Mouse (Mus musculus) macrophage (primary cell): Measurements from ENCODE around the gene Abcc1. TPM values are rescaled to one million over a fixed set of nuclear protein-coding genes. Genes with fewer than 3 reads are reported as not detected.

Experiments
- H3K27ac ChIP-seq: fragments of 350-480 bp; formaldehyde crosslinking; 2 replicates; pipeline ENCODE4 v1.9.0; 2021
- H3K36me3 ChIP-seq: fragments of 350-480 bp; formaldehyde crosslinking; 2 replicates; pipeline ENCODE4 v1.9.0; 2021; ENCODE audit errors: inconsistent target
- H3K4me3 ChIP-seq: fragments of 350-480 bp; formaldehyde crosslinking; 2 replicates; pipeline ENCODE4 v1.9.0; 2021; ENCODE audit errors: inconsistent target
- H3K79me2 ChIP-seq: fragments of 350-480 bp; formaldehyde crosslinking; 2 replicates; pipeline ENCODE4 v1.9.0; 2021; ENCODE audit errors: inconsistent target
- WGBS: methylation state at CpG from one replicate; pipeline ENCODE4 v1.1.7; 2026; ENCODE audit warnings: inconsistent platforms; ENCODE audit not compliant: missing documents; 5-methylcytosine and 5-hydroxymethylcytosine counted together
- polyA plus RNA-seq: library from polyadenylated mRNA; stranded (reverse); fragments of 250-400 nt; gene quantifications from 3 replicates; pipeline ENCODE4 v1.2.4, GENCODE M21; 2018; ENCODE audit warnings: inconsistent platforms

The Abcc1 gene
- polyA plus RNA-seq, 1 experiment from 2014 or later, result 19.8 TPM

DNA sequence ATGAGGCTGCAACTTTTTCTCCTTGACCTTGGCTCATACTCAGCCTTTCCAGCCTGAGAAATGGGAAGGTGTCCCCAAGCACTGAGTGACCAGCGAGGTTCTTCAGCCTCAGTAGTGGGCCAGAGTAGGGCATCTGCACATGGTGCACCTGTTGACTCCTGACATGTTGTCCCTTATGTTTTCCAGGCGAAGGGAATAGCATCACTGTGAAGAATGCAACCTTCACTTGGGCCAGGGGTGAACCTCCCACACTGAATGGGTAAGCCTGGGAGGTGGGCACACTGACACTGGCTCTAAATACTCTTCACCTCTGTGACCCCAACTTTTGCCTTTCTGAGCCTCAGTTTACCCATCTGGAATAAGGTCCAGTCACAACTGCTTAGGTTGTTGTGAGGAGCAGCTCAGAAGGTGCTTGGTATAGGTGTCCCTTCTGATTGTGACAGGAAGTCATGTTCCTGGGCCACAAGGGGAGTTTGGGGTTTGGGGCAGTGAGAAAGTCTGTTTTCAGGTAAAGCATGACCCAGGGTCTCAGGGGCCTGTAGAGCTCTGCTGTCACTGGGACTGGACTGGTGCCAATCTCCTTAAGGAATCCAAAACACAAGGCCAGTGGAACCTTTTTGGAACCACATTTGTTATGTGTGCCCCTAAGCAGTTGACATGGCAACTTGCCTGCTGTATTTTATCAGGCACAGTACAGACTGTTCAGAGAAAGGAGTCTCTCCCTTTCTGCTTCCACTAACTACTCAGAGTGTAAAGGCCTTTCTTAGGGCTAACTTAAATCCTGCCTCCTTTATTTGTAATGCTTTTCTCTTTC lies 78.7 kb downstream of the Abcc1 start:
- Histone ChIP-seq H3K27ac (no peak overlapping the region), H3K79me2 (no peaks in the 10 kb centered on the region), H3K36me3 (peaks cover 55% of the 10 kb centered on the region), H3K4me3 (no peak overlapping the region)
- 95% methylated on average over 2 of the region's 2 CpGs for WGBS

DNA sequence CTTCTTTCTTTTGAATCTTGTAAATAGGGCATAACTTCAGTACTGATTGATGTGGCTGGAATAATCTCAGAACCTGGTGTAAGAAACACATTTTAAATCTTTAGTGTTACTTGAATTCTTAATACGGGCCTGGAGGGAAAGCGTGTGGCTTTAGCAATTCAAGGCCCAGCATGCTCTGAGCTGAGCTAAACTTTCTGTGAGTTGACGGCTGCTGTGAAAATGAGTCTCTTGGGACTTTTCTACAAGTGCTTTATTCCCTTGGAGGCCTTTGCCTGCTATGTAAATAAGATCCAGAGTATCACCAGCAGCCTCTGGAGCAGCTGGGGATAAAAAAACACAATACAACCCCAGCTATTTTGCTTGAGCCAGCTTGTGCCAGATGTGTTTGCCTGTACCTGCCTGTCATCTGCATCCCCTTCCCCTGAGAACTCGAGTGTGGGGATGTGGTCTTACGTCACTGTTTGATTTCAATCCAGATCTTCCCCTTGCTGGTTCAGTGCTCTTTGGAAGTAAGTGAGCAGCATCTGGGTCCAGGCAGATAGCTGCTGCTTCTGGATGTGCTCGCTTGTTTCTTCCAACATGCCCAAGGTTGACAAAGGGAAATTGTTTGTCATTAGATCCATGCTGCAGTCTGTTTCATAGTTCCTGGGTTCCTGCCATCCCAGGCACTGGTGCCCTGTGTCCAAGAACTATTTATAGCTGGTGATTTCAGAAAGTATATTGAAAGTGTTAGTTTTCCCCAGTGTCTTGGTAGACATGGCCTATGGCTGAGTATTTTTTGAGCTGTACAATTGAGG lies 82.9 kb downstream of the Abcc1 start:
- Histone ChIP-seq H3K36me3 (peaks cover 73% of the 10 kb centered on the region), H3K27ac (no peak overlapping the region), H3K4me3 (no peak overlapping the region), H3K79me2 (no peaks in the 10 kb centered on the region)
- 87% methylated on average over 6 of the region's 6 CpGs for WGBS

DNA sequence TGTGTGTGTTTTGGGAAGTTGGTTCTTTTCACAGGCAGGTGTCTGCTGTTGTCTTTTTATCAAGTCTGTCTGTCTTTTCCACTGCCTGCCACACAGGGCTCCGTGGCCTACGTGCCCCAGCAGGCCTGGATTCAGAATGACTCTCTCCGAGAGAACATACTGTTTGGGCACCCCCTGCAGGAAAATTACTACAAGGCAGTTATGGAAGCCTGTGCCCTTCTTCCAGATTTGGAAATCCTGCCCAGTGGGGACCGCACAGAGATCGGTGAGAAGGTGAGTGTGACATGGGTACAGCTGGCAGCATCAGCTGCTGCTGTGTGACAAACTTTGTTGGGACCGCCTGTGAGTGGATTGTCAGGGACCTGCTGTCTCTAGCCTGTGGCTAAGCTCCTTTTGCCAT lies 83.8 kb downstream of the Abcc1 start:
- Histone ChIP-seq H3K27ac (no peak overlapping the region), H3K79me2 (no peaks in the 10 kb centered on the region), H3K4me3 (no peak overlapping the region), H3K36me3 (peaks cover 76% of the 10 kb centered on the region)
- WGBS, result 96% methylated on average over 6 of the region's 6 CpGs

DNA sequence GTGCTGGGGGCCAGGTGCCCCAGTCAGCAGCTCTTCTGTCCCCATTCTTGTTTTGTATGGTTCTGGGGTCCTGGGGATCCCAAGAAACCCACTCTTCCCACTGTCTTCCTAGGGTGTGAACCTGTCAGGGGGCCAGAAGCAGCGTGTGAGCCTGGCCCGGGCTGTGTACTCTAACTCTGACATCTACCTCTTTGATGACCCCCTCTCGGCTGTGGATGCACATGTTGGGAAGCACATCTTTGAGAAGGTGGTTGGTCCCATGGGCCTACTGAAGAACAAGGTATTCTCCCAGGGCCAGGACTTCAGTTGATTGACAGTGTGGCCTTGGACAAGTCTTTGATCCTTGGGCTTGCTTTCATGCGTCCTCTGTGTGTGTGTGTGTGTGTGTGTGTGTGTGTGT lies 86.0 kb downstream of the Abcc1 start:
- WGBS, result 92% methylated on average over 4 of the region's 4 CpGs
- no peak overlapping the region for H3K27ac ChIP-seq
- peaks cover 83% of the 10 kb centered on the region for H3K36me3 ChIP-seq
- no peak overlapping the region for H3K4me3 ChIP-seq
- H3K79me2 ChIP-seq, result no peaks in the 10 kb centered on the region

DNA sequence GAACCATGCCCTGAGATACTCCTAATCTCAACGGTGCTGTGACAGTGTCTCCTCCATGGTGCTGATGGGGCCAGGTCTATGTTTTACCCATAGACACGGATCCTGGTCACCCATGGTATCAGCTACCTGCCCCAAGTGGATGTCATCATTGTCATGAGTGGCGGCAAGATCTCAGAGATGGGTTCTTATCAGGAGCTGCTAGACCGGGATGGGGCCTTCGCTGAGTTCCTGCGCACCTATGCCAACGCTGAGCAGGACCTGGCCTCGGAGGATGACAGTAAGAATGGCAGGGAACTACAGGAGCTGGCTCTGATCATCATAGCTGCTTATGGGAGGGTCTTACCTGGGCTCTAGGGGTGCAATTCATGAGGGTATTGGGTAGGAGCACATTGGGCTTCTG lies 86.9 kb downstream of the Abcc1 start:
- Histone ChIP-seq H3K36me3 (peaks cover 79% of the 10 kb centered on the region), H3K4me3 (no peak overlapping the region), H3K27ac (no peak overlapping the region), H3K79me2 (no peaks in the 10 kb centered on the region)
- 95% methylated on average over 8 of the region's 8 CpGs for WGBS

DNA sequence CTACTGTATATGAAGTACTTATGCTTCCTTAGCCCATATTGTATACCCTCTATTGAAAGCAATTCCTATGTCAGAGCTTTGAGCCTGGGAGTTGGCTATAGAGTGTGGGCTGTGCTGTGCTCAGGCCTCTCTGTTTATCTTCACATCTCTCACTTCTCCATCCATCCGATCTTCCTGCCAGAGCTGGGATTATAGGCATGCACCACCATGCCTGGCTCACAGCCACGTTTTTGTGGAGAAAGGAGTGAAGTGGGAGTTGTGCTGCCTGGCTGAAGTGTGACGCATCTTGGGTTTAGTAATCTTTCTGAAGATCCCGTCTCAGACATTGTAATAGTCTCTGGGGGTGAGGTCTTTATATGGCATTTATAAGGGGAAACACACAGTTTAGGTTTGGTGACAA lies 88.5 kb downstream of the Abcc1 start:
- H3K36me3 ChIP-seq, result peaks cover 71% of the 10 kb centered on the region
- H3K79me2 ChIP-seq, result no peaks in the 10 kb centered on the region
- no peak overlapping the region for H3K4me3 ChIP-seq
- WGBS, result 95% methylated on average over 4 of the region's 4 CpGs
- no peak overlapping the region for H3K27ac ChIP-seq

DNA sequence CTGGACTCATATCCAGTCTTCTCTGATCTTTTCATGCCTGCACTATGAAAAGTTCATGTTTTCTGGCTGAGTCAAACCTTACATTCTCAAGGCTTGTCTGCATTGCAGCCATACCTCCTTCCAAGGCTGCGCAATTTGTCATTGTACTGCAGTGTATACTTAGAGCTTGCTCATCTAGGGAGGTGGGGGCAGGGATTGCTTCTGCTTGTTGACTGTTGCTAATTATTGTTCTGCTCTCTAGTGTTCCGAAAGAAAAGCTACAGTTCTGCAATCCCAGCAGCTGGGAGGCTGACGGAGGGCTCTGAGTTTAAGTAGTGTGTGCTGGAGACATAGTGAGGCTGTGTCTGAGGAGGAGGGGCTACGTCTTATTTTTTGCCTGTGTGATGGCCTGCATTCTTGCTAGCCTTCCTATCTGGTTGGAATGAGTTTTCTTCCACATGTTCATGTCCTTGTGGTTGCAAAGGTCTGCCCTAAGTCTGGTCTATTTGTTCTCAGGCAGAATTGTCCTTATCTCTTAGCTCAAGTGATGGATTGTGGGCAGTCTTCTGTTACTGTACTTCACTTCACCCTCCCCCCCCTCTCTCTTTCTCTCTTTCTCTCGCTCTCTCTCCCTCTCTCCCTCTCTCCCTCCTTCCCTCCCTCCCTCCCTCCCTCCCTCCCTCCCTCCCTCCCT lies 90.2 kb downstream of the Abcc1 start:
- peaks cover 68% of the 10 kb centered on the region for H3K36me3 ChIP-seq
- 96% methylated on average over 4 of the region's 5 CpGs for WGBS
- H3K27ac ChIP-seq, result no peak overlapping the region
- H3K79me2 ChIP-seq, result no peaks in the 10 kb centered on the region
- H3K4me3 ChIP-seq, result no peak overlapping the region

DNA sequence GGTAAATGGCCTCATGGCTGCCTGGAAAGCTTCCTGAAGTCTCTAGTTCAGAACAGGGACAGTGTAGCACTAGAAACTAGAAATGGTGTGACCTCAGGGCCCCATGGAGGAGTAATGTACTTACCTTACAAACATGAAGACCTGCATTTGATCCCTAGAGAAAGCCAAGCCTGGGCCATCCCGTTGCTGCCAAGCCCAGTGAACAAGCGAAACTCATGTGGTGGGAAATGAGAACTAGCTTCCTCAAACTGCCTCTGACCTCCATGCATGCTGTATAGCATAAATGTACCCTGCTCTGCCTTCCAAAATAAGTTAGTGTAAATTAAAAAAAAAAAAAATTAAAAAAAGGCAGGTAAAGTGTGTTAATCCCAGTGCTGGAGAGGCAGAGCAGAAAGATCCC lies 101.2 kb downstream of the Abcc1 start:
- H3K36me3 ChIP-seq, result peaks cover 94% of the 10 kb centered on the region
- 51% methylated on average over 2 of the region's 2 CpGs for WGBS
- no peak overlapping the region for H3K4me3 ChIP-seq
- H3K79me2 ChIP-seq, result no peaks in the 10 kb centered on the region
- no peak overlapping the region for H3K27ac ChIP-seq

DNA sequence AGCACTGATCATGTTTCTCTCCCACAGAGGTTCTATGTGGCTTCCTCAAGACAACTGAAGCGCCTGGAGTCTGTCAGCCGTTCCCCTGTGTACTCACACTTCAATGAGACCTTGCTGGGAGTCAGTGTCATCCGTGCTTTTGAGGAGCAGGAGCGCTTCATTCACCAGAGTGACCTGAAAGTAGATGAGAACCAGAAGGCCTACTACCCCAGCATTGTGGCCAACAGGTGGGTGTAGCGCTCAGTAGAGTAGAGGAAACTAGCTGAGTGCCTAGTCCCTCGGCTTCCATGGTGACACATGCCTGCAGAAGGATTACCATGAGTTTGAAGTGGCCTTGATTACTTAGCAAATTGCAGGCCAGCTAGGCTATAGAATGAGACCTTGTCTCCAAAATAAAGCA lies 103.7 kb downstream of the Abcc1 start:
- no peak overlapping the region for H3K4me3 ChIP-seq
- 98% methylated on average over 6 of the region's 6 CpGs for WGBS
- no peak overlapping the region for H3K27ac ChIP-seq
- no peaks in the 10 kb centered on the region for H3K79me2 ChIP-seq
- peaks cover 96% of the 10 kb centered on the region for H3K36me3 ChIP-seq

DNA sequence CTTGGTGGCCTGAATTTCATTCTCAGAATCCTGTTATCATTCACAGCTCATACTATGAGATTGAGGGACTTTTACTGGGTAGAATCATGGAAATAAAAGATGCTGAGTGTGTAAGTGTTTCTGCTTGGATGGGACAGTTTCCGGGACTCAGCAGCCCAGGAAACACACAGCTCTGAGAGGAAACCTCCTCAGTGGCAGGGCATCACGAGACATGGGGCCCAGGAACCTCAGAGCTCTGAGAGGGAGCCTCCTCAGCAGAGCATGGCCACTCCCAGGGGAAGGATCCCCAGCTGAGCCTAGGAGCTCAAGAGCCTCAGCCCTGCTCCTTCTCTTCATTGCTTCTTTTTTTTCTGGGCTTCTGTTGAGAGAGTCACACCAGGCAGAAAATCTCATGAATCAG lies 107.0 kb downstream of the Abcc1 start:
- Histone ChIP-seq H3K27ac (no peak overlapping the region), H3K36me3 (peaks cover 100% of the 10 kb centered on the region), H3K79me2 (no peaks in the 10 kb centered on the region), H3K4me3 (no peak overlapping the region)
- WGBS, result 83% methylated on average over 2 of the region's 2 CpGs

DNA sequence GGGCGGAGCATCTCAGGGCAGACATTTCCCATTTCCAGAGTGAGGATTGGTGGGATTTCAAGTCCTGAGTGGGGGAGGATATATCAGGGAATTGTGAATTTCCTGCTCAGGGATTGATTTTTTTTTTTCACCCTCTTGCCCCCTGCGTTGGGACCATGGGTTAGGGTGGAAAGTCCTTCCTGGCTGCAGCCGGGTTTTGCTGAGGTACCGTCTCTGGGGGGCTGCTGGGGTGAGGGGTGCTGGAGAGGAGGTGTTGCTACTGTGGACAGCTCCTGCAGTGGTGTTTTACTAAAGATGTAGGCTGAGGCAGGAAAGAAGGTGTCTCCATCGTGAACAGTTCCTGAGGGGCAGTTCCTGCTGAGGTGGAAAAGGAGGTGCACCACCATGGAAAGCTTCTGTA lies 107.5 kb downstream of the Abcc1 start:
- Histone ChIP-seq H3K36me3 (peaks cover 100% of the 10 kb centered on the region), H3K27ac (no peak overlapping the region), H3K79me2 (no peaks in the 10 kb centered on the region), H3K4me3 (no peak overlapping the region)
- WGBS, result 95% methylated on average over 5 of the region's 5 CpGs

DNA sequence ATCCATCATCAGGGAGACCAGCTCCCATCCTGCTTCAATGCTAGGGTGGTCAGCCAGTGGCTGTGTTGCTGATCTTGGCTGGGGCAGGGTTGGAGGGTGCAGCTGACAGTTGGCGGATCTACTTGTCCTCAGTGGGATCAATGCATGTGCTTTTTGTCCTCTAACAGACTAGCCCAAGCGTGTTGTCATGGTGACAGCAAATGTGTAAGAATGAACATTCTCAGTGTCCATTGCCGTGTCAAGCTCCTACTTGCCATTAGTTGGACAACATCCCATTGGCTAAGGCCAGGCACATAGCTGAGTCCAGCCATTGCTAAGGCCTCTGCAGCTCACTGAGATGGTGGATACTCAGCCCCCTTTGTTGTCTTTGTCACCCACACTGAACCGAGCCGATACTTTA lies 110.8 kb downstream of the Abcc1 start:
- Histone ChIP-seq H3K79me2 (no peaks in the 10 kb centered on the region), H3K36me3 (peaks cover 73% of the 10 kb centered on the region), H3K4me3 (no peak overlapping the region), H3K27ac (no peak overlapping the region)
- WGBS, result 95% methylated on average over 5 of the region's 5 CpGs

DNA sequence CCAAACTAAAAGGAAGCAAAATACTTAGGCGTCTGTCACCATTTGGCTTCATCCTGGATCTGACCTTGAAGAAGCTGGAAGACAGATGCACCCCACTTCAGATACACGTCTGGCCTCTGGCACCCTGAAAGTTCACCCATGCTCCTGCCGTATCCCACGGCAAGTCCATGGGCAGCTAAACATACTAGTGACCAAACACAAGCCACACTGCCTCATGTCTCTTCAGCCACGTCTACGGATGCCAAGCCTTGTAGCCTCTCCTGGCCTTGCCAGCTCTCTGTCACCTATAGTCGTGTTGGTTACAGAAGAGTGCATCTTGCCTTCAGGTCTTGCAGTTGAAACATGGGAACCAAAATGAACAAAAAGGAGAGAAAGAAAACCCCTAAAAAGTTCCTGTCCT lies 112.3 kb downstream of the Abcc1 start:
- H3K79me2 ChIP-seq, result no peaks in the 10 kb centered on the region
- peaks cover 58% of the 10 kb centered on the region for H3K36me3 ChIP-seq
- 95% methylated on average over 7 of the region's 7 CpGs for WGBS
- H3K27ac ChIP-seq, result no peak overlapping the region
- H3K4me3 ChIP-seq, result no peak overlapping the region

DNA sequence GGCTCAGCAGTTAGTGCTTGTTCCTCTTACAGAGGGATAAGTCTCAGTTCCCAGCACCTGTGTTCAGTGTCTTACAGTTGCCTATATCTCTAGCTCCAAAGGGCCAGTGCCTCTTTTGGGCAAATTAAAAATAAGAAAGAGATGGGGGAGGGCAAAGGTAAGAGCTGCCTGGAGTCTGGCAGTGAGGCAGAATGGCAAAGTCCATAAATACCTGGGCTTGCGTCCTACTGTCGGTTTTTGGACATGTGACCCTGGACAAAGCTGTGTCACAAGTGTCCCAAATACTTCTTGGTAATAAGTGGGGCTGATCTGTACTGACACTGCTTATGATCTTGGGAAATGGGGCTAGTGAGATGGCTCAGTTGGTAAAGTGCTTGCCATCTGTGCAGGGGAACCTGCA lies 113.6 kb downstream of the Abcc1 start:
- WGBS, result 100% methylated on average over 2 of the region's 2 CpGs
- Histone ChIP-seq H3K27ac (no peak overlapping the region), H3K36me3 (peaks cover 45% of the 10 kb centered on the region), H3K79me2 (no peaks in the 10 kb centered on the region), H3K4me3 (no peak overlapping the region)

DNA sequence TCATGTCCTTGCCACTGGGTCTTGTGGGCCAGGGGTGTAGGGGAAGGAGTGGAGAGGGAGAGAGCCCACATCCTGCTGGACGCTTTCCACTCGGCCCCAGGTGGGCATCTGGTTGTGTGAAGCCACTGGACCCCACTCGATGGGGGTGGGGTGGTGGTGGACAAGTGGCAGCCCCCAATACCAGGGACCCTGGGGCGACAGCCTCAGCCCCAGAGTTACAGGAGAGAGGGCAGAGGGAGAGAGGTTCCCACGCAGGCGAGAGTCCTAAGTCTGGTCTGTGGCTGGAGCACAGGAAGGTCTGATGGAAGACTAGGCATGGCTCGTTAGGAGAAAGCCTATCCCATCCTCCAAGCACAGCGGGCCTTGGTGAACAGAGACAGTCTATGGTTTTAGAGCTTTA lies 114.7 kb downstream of the Abcc1 start:
- Histone ChIP-seq H3K27ac (no peak overlapping the region), H3K4me3 (no peak overlapping the region), H3K79me2 (no peaks in the 10 kb centered on the region), H3K36me3 (peaks cover 35% of the 10 kb centered on the region)
- WGBS, result 93% methylated on average over 5 of the region's 8 CpGs
